Mouse (Mus musculus): ENCODE data around the gene Decr2.

- TF ChIP-seq EP300 (optimal IDR thresholded peaks at IDR 0.05) (no peak), CTCF (IDR thresholded peaks at IDR 0.05; ENCODE audit: low read depth) (no peak)
These were observed 10.0 kb upstream of the Decr2 start for GRCm38 (mm10) chr17:26100166-26100565.
